Mouse (Mus musculus) adrenal gland, adult (tissue): Measurements from ENCODE around the gene Ski.

Source experiments
- DNase-seq, 2 experiments: peaks; one replicate each; pipeline ENCODE4 v3.0.0; 2022 to 2023; ENCODE audit warnings: low spot score in 1 of 2; ENCODE audit not compliant: inconsistent age in 2 of 2

The Ski gene

DNA sequence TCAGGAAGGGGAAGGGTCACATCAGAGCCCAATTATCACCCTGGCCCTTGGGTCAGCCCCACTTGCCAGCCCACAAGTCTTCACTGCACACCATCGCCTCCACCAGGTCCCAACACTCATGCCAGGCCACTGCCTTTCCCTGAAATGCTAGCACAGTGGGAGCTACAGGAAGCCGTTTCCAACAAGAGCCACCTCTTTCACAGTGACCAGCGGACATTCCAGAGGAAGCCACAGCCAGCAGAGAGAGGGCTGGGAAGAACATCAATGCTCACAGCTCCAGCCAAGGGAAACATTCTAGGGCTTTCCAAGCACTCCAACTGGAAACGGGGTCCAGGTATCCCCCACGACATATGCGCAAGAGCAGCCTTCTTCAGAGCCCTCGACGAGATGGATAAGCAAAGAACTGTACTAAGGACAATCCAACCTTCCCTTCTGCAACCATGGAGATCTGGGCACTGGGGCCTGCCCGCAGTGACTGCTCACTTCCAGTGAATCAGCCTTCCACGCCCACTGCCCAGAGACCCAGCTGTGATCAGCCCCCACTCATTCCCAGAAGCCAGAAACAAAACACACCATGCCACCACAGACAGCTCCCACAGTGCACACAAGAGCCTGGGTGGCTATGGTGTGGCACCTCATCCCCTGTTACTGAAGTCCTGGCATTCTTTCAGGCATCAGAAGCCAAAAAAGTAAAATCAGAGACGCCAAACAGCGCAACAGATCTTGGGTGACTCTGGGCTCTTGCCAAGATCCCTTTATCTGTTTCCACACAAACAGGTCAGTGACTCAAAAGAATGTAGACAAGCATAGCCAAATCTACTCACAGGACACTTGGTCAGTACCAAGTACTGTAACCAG, 6.4 kb downstream of the Ski start:
- DNase-seq = peak in 1 of 2 experiments; percentile 93

DNA sequence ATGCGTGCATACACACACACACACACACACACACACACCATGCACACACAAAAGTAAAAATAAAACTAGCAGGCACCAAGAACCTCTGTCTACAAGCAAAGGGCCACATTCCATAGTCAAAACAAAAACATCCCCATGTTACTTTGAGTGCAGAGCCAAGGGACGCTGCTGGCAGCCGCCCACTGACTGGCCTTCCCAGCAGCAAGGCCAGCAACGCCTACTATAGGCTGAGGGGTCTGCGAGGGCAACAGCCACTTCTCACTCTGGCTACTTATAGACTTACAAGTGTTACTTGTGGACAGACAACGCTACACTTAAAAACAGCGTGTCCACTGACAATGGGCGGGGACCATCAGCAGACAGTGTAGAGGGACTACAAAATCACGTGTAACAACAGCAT, 7.2 kb downstream of the Ski start:
- peak in 1 of 2 experiments; percentile 71 for DNase-seq

DNA sequence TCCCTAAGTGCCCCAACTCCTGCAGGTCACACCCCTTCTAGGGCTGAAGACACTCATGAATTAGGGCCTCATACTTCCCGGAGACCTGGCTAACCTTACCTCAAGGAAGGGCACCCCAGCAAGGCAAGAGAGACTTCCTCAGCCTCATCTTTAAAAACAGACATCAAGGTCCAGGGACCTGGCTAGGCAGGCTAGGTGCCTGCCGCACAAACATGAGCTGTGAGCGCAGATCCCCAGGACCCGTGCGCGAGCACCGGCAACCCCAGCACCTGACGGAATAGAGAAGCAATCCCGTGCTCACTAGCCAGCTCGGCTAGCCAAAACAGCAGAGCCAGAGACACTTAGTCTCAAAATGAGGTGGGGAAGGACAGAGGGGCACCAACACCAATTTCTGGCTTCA, 7.6 kb downstream of the Ski start:
- DNase-seq = no peak

DNA sequence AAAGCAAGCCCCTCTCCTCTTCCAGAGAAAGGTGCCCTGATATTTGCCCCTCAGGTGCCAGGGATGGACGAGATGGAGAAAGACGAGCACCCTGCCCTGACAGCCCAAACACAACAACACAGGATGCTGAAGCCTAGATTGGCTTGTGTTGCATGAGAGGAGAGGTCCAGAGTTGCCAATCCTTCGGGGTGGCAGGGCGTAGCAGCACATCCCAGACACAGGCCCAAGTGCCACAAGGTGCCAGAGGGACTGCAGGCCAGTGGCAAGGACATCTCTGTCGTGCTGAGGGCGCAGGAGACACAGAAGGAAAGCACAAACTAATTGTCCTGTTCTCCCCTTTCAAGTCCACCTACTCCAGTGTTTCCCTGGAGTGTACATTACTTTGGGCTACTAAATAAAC, 8.2 kb downstream of the Ski start:
- DNase-seq = no peak

DNA sequence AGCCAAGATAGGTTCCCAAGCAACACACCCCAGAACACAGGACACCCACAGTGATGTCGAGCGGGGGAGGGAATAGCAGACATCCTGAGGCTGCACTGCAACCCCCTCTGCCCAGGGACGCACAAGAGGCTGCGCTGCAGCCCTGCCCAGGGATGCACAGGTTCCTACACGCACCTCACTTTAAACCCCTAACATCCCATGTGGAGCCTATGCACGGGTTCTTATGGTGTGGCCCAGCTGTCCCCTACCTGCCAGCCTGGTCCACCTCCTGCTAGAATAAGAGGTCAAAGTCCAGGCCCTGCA, 8.7 kb downstream of the Ski start:
- no peak for DNase-seq

DNA sequence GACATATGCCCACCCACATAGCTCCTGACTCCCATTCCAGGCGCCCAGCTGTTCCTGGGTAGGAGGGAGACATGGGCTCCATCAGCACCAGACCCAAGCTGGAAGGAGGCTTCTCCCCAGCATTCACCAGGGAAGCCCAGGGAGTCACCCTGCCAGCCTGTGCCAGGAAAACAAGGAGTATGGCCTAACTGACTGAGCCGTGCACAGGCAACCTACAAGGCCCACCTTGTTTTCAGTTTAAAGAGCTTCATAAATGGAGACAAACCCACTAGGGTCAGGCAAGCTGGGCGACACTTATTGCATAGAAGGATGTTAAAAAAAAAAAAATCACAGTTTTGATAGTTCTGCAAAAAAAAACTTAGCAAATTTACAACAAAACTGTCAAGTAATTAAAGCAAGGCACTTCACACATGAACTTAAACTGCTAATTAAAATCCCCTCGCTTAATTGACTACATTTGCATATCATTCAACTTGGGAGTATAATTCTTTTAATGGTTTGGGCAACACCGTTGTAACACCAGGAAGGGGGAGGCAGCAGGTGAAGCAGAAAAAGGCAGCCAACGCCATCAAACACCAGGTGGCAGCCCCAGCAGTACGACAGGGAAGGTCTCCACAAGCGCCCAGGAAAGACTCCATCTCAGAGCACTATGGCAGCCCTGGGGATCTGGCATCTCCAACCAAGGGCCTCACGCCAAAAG, 9.2 kb downstream of the Ski start:
- DNase-seq = no peak

DNA sequence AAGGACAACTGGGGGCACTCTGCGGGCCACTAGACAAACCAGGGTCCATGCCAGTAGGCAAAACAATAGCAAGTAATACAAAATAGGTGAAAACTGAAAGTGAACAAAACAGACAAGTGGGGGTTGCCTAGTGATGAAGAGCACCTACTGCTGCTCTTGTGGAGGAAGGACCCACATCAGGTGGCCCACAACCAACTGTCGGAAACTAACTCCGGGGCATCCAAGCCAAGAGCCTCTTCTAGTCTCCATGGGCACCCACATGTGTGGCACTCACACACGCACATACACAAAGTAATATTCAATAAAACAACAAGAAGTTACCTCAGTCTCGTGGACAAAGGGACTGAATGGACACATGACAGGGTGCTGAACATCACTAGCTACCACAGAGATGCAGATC, 12.9 kb downstream of the Ski start:
- DNase-seq = no peak

DNA sequence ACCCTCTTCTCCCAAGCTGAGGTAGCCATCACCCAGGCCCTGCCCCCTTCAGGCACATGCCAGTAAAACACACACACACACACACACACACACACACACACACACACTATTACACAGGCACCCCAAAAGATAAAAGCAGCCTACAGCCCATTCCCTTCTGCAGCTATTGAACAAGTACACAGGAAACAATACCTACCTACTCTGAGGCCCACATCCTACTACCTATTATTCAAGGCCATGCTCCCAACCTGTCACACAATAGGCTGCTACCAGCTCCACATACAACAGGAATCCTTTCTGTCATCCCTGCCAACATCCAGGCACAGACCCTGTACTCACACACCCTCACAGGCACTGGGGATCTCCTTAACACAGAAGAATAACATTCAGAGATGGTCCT, 13.3 kb downstream of the Ski start:
- DNase-seq = no peak

DNA sequence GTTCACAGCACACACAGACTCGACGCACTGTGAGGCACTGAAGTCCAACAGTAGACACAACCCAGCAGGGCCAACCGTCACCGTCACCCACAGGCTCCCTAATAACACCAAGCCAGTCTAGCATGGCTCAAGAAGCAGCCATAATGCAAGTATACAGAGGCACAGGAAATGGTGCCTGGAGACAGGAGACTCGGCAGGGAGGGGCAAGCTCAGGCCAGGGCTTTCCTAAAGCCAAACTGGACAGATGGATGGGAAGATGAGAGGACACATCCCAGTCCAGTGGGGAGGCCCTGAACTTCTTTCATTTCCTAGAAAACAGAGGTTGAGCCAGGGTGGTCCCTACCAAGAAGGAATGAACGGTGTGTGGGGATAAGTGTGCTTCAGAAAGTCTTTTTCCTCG, 13.8 kb downstream of the Ski start:
- DNase-seq = no peak

DNA sequence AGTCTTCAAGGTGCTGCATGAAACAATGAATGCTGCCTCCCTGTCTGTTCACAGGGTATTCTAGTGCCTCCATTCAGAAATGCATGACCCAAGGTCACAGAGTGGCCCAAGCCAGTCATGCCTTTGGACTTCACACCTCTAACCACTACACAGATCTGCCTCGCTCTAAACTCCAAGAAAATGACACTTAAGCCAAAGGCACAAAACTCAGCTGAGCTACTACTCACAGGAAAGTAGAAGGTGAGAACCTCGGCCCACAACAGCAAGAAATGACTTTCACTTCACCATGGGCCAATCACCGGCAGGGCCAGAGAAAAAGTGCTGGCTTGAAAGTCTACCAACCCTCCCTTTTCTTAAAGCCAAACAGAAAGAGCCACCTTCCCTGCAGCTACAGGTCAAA, 14.6 kb downstream of the Ski start:
- peak in 1 of 2 experiments; percentile 61 for DNase-seq

DNA sequence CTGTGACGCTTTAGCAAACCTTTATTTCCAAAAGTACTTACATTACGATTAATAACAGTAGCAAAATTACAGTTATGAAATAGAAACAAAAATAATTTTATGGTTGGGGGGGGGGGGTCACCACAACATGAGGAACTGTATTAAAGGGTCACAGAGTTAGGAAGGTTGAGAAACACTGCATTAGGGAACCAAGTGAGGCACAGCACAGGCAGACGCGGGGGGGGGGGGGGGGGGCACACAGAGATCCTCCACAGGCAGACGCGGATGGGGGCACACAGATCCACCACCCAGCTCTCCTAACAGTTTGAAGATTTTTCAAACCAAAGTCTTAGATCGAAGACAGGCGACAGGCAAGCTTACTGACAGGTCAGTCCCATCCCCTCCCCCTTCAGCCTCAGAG, 15.9 kb downstream of the Ski start:
- no peak for DNase-seq

DNA sequence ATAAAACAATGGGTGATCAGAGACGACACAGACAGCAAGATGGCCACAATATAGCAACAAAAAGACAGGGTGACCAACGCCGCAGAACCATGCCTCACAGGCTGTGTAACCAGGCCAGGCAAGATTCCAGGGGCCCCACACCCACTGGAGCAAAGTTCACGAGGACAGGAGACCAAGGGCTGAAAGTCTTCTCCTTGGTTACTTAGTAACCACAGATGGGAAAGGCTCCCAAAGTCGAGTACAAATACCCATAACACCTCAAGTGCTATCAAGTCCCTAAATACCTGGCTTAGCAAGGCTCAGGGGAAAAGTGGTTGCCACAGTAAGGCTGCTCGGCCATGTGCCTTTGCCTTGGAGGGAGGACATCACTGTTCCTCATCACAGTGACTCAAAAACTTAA, 16.5 kb downstream of the Ski start:
- DNase-seq = no peak

DNA sequence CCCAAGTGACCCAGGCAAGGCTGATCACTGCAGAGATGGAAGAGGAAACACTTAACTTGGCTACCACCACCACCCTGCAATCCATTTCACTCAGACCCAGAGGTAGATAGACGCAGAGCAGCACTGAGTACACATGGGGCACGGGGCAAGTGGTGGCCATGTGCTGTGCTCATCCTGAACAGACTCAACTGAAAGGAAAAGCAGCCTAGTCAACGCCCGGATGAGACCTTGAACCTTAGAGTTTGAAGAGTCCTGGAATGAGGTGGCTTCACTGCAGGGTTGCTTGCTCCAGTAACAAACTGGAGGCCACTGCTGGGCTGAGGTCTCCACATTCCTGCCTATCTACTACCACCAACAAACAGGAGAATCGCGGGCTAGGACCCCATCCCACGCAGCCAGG, 20.6 kb downstream of the Ski start:
- DNase-seq = peak in 1 of 2 experiments; percentile 70

DNA sequence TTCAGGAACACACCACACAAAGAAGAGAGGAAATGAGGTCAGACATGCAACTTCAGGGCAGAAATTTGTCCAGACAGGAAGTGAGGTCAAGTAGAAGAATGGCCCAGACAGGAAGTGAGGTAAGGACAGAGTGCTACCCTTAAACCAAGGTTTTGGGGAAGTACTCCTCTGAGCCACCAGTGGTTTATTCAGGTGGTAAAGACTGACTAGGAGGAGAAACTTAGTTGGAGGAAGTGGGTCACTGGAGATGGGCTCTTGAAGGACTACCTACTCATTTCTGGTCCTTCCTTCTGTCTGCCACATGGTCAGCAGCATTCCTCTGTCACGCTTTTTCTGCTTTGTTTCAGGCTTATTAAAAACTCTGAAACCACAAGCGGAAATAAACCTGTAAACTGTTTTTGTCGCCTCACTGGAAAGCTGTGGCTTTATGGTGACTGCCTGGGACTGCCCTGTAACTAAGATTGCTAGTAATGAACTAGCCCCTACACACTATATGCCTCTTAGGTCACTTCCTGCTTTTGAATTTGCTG, 21.5 kb downstream of the Ski start:
- DNase-seq = peak in 1 of 2 experiments; percentile 62

DNA sequence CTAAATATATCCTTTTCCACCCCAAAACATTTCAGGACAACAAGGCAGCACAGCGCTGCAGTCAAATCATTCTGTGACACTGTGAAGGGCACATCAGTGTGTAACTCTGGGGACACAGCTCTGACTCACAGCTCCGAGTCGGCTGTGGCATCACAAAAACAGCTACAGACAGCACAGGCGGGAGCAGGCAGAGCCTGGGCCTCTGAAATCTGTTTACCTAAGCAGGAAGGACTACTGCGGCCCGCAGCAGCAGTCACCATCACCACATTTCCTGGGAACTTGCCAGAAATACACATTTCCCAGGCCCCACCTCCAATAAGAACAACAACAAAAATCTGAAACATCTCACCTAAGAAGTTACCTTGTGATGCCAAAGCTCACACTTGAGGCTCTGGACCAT, 24.7 kb downstream of the Ski start:
- peak; percentile 73 to 82 for DNase-seq

DNA sequence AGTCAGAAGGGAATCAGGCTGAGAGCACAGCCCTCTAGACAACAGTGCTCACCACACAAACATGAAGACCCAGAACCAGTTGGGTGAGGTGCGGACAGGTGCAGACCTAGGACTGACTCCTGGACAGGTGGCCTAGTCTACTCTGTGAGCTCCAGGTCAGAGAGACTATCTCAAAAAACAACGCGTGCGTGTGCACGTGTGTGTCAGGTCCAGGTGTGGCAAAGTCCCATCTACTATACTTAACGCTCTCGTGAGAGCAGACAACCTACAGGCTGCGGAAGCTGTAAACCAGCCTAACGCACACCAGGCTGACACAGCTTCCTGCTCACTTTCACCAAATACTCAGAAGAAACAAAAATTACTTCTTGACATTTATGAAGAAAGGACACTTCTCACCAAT, 27.2 kb downstream of the Ski start:
- DNase-seq = no peak

DNA sequence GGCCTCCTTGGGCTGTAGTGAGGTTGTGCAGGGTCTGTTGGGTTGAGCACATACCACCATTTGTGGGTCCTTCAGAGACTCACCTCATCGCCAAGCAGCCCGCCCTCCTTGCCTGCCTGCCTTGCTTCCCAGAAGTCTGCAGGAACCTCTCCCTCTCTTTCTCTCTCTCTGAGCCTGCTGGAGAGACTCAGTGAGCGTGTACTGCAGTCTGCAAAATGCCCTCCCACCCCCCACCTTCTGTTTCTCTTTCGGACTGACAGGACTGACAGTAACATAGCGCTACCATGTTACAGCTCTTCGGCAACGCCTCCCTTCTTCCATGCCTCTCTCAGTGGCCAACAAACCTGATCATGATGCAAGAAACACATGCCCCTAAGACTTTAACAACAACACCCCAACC, 32.1 kb downstream of the Ski start:
- no peak for DNase-seq

DNA sequence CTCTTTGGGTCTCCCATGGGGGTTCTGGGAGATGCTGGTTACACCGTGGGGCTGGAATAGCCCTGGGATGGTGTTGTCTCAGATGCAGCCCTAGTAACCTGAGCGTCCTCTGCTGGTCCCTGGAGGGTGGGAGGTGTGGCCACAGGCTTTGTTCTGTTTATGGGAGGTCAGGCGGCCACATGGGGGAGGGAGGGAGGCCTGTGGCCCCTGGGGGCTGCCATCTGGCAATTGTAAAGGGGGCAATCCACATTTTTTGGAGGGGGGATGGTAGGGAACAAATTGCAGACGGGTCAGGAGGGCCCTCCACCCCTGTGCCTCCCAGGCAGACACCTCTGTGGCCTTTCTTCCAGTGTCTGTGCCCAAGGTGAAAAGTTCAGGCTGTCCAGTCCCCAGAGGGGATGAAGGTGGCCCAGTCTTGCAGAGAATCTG, 32.7 kb downstream of the Ski start:
- peak in 1 of 2 experiments; percentile 67 for DNase-seq

DNA sequence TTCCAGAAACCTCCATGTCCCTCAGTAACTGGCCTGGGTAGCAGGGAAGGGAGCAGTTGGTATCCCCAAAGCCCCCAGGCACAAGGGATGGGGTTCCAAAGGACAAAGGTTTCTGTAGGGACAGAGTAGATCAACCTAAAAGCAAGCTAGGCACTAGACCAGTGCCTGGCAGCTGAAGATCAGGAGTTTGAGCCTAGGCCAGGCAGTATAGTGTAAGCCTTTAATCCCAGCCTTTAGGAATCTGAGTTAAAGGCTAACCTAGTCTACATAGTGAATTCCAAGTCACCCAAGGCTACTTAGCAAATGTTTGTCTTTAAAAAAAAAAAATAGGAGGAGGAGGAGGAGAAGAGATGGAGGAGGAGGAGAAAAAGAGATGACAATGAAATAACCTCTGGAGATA, 33.6 kb downstream of the Ski start:
- DNase-seq = no peak

DNA sequence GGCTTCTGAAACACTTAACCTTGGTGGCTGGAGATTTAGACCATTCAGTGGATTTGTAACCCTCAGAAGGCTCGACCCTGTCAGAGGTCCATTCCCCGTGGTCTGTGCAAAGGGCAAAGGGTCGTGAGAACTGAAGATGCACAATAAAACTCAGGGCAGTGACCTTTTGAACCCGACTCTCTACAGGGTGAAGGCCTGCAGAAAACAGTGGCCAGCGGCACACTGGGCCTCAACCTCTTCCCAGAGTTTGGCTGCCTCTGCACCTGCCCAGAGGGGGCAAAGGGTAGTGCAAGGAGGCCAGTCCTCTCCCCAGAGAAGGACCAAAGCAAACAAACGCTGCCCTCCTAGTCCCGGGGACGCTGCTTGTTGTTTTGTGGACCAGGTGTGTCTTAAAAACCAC, 34.1 kb downstream of the Ski start:
- no peak for DNase-seq

DNA sequence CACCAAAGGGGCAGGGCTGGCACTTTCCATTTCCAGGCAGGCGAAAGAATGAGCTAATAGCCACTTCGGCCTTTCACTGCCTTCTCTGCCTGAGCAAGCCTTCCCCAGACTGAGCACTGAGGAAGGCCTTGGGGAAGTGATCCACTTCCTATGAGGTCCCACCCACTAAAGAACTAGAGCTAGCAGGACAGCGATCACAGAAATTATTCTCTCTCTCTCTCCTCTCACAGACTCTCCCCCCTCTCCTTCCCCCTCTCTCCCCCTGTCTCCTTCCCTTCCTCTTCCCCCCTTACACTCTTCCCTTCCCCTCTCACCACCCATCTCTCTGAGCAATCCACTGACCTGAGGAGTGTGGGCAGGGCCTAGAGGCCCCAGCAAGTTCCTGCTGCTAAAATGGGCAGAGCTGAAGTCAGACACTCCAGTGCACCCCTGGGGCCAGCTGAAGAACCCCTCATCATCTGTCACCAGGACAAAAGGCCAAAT, 35.2 kb downstream of the Ski start:
- DNase-seq = peak in 1 of 2 experiments; percentile 74

DNA sequence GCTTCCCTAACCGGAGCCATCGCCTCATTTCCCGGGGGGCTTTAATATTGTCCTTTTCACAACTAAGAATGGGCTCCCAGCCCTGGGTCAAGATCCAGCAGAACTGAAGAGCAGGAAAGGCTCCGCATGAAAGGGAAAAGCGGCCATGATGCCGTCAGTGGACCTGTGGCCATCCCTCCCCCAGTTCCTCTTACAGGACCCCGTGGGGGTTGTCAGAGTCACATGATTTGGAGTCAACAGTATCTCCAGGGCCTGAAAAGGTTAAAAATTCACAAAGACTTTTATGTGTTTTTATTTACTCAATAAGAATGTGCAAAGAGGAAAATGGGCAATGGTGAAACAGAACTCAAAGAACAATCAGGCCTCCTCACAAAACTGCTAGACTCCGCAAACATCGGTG, 36.5 kb downstream of the Ski start:
- no peak for DNase-seq
